Mouse (Mus musculus) left cerebral cortex, postnatal 10 days (tissue): ENCODE measurements at regions not wholly inside any gene's neighbourhood (a gene's known extent, or its start where the extent isn't known, plus 50 kb on each side); places are given as distances from the start of the nearest gene placed in this dataset.
A peak's percentile ranks its signal among the peaks of the same experiment; 100 is the strongest.

Experiments used
- DNase-seq, 2 experiments: peaks; one replicate each; pipeline ENCODE4 v3.0.0; 2021 to 2022; ENCODE audit warnings: low spot score in 2 of 2, mixed read lengths in 1 of 2; ENCODE audit errors: extremely low spot score in 1 of 2
- intact Hi-C: fragments of 180-260 bp; cut with DNase I; formaldehyde crosslinking; loops from one replicate; pipeline ENCODE4 v1.15.1; 2025

GRCm38 (mm10) chr13:63691974-63692373, 118.6 kb upstream of the Ptch1 start:
- peak; percentile 31 to 44 for DNase-seq
- intact Hi-C loops = no loop called here

- intact Hi-C loops = no loop called here
- no peak for DNase-seq
Measured at GRCm38 (mm10) chr13:63693636-63694035, 120.2 kb upstream of the Ptch1 start.

- intact Hi-C loops = no loop called here
- DNase-seq = no peak
Measured at GRCm38 (mm10) chr13:63696399-63696798, 118.6 kb upstream of the Ercc6l2 start.

- no peak for DNase-seq
- intact Hi-C loops = no loop called here
Measured at GRCm38 (mm10) chr13:63699624-63700023, 115.4 kb upstream of the Ercc6l2 start.

- DNase-seq = no peak
- intact Hi-C loops = no loop called here
Measured at GRCm38 (mm10) chr13:63700747-63701146, 114.3 kb upstream of the Ercc6l2 start.

GRCm38 (mm10) chr13:63701199-63702175, 113.6 kb upstream of the Ercc6l2 start:
- intact Hi-C loops = no loop called here
- peak in 1 of 2 experiments; percentile 36 for DNase-seq

- intact Hi-C loops = loop anchor here (5.0 kb wide), 1 partner anchor 79 kb away; no protein-coding TSS in a partner anchor
- DNase-seq = no peak
Measured at GRCm38 (mm10) chr13:63708567-63708966, 106.5 kb upstream of the Ercc6l2 start.

GRCm38 (mm10) chr13:63713137-63713536, 101.9 kb upstream of the Ercc6l2 start:
- no peak for DNase-seq
- intact Hi-C loops = no loop called here

GRCm38 (mm10) chr13:63716498-63716897, 98.5 kb upstream of the Ercc6l2 start:
- intact Hi-C loops = no loop called here

GRCm38 (mm10) chr13:63717249-63717648, 97.8 kb upstream of the Ercc6l2 start:
- intact Hi-C loops = no loop called here

More at GRCm38 (mm10) chr13:63716498-63716897, 98.5 kb upstream of the Ercc6l2 start:
- DNase-seq = no peak

GRCm38 (mm10) chr13:63718782-63719181, 96.3 kb upstream of the Ercc6l2 start:
- DNase-seq = no peak
- intact Hi-C loops = no loop called here

More at GRCm38 (mm10) chr13:63717249-63717648, 97.8 kb upstream of the Ercc6l2 start:
- DNase-seq = no peak

GRCm38 (mm10) chr13:63719351-63720207, 95.5 kb upstream of the Ercc6l2 start:
- intact Hi-C loops = no loop called here
- no peak for DNase-seq

- intact Hi-C loops = no loop called here
Measured at GRCm38 (mm10) chr13:63720610-63721009, 94.4 kb upstream of the Ercc6l2 start.

GRCm38 (mm10) chr13:63721011-63721625, 93.9 kb upstream of the Ercc6l2 start:
- intact Hi-C loops = no loop called here
- no peak for DNase-seq

More at GRCm38 (mm10) chr13:63720610-63721009, 94.4 kb upstream of the Ercc6l2 start:
- no peak for DNase-seq

- intact Hi-C loops = no loop called here
- DNase-seq = no peak
Measured at GRCm38 (mm10) chr13:63724293-63724692, 90.7 kb upstream of the Ercc6l2 start.

- DNase-seq = no peak
- intact Hi-C loops = no loop called here
Measured at GRCm38 (mm10) chr13:63724843-63725582, 90.0 kb upstream of the Ercc6l2 start.

- intact Hi-C loops = no loop called here
Measured at GRCm38 (mm10) chr13:63726035-63726434, 89.0 kb upstream of the Ercc6l2 start.

GRCm38 (mm10) chr13:63726509-63726908, 88.5 kb upstream of the Ercc6l2 start:
- DNase-seq = no peak
- intact Hi-C loops = no loop called here

More at GRCm38 (mm10) chr13:63726035-63726434, 89.0 kb upstream of the Ercc6l2 start:
- no peak for DNase-seq
